Comparison of ENCODE assay signal across 29 mouse cellular contexts in genomic region chr7:104103913-104104756, GRCm38 (mm10). TPM values are rescaled to one million over a fixed set of nuclear protein-coding genes. Genes with fewer than 3 reads are reported as not detected.
DNase-seq lines count a peak whose midpoint lies in the region; ATAC-seq and TF ChIP-seq lines count a peak whose summit lies in the region.
"Had no signal": no experiment of that assay in that cellular context is flagged by ENCODE, and none has a peak within 500 bp of the region (broad histone marks: within the 10 kb centered on the region; RNA-seq: fewer than 3 reads in every experiment).

No protein-coding gene starts in this region.

- no peaks in the 10 kb centered on the region for H3K9me3 ChIP-seq in ES-E14 (ENCODE audit: control insufficient read depth, insufficient read depth, low read depth, low read length)
- no peaks in the 10 kb centered on the region for H3K9me3 ChIP-seq in megakaryocyte, embryonic 14.5 days
- H3K9me3 ChIP-seq in intestine, postnatal 0 days (ENCODE audit: control insufficient read depth) = no peaks in the 10 kb centered on the region
- H3K9me3 ChIP-seq: embryonic facial prominence, embryonic 15.5 days; G1E; heart, embryonic 13.5 days; hindbrain, embryonic 15.5 days; intestine, embryonic 15.5 days; limb, embryonic 10.5 days; liver, embryonic 15.5 days; neural tube, embryonic 13.5 days had no signal

- H3K4me3 ChIP-seq in ES-E14 (ENCODE audit: insufficient read depth in 1 of 2, low read depth in 1 of 2, low read length in 2 of 2, poor library complexity in 1 of 2, severe bottlenecking in 1 of 2) = no peak overlapping the region
- peak overlapping the region; percentile 69 for H3K4me3 ChIP-seq in megakaryocyte, embryonic 14.5 days (replicated peaks)
- H3K4me3 ChIP-seq in intestine, postnatal 0 days (ENCODE audit: low read depth, low read length) = no peak overlapping the region
- H3K4me3 ChIP-seq: embryonic facial prominence, embryonic 15.5 days; gastrocnemius, adult 2 months; heart, embryonic 13.5 days; hindbrain, embryonic 15.5 days; intestine, embryonic 15.5 days; left cerebral cortex, adult 2 months; limb, embryonic 10.5 days; liver, embryonic 15.5 days; neural tube, embryonic 13.5 days had no signal

- H3K4me1 ChIP-seq in ES-E14 (ENCODE audit: control insufficient read depth in 2 of 2, insufficient read depth in 2 of 2, low read length in 2 of 2, poor library complexity in 1 of 2) = no peaks in the 10 kb centered on the region
- H3K4me1 ChIP-seq in megakaryocyte, embryonic 14.5 days = peaks cover 34% of the 10 kb centered on the region
- H3K4me1 ChIP-seq in intestine, postnatal 0 days (replicated peaks; ENCODE audit: control insufficient read depth, insufficient read depth, low read length) = no peaks in the 10 kb centered on the region
- H3K4me1 ChIP-seq: embryonic facial prominence, embryonic 15.5 days; heart, embryonic 13.5 days; hindbrain, embryonic 15.5 days; intestine, embryonic 15.5 days; limb, embryonic 10.5 days; liver, embryonic 15.5 days had no signal

- ATAC-seq in intestine, postnatal 0 days = no peak
- ATAC-seq: forebrain, postnatal 0 days; intestine, embryonic 15.5 days; lung, postnatal 0 days; midbrain, embryonic 16.5 days had no signal

- TF ChIP-seq CTCF in intestine, postnatal 0 days (IDR thresholded peaks at IDR 0.05; ENCODE audit: low read depth) = no peak

- no peak overlapping the region for H3K4me2 ChIP-seq in intestine, postnatal 0 days (replicated peaks; ENCODE audit: low read depth)
- H3K4me2 ChIP-seq: embryonic facial prominence, embryonic 15.5 days; heart, embryonic 13.5 days; hindbrain, embryonic 15.5 days; intestine, embryonic 15.5 days; liver, embryonic 15.5 days; neural tube, embryonic 13.5 days had no signal

- in situ Hi-C loops in ES-E14 (cut with MboI; ENCODE audit: low sequenced_read_pairs in 2 of 2, unreplicated experiment in 2 of 2) = no loop called here

- peak; percentile 99 for DNase-seq in 416B (ENCODE audit: low read depth)
- no peak for DNase-seq in ES-E14 (ENCODE audit: low read depth, low spot score)
- DNase-seq in liver = peak; percentile 10
- DNase-seq in retina, embryonic 14.5 days (ENCODE audit: low spot score) = no peak
- DNase-seq in urinary bladder, postnatal 14 days (ENCODE audit: low spot score) = no peak
- DNase-seq: cerebellum, adult 2 months; forebrain, postnatal 0 days; gastrocnemius, adult 2 months; kidney, postnatal 4 days; layer of hippocampus, adult 9-11 months; right cerebral cortex, postnatal 14 days; spleen, adult 18-20 months had no signal

- WGBS in intestine, postnatal 0 days = 48% methylated on average over 4 of the region's 4 CpGs

- no peaks in the 10 kb centered on the region for H3K27me3 ChIP-seq in megakaryocyte, embryonic 14.5 days (replicated peaks)
- no peaks in the 10 kb centered on the region for H3K27me3 ChIP-seq in intestine, postnatal 0 days (replicated peaks; ENCODE audit: control insufficient read depth, insufficient read depth, low read length)
- H3K27me3 ChIP-seq: embryonic facial prominence, embryonic 15.5 days; heart, embryonic 13.5 days; hindbrain, embryonic 15.5 days; intestine, embryonic 15.5 days; liver, embryonic 15.5 days; neural tube, embryonic 13.5 days had no signal

- no peak overlapping the region for H3K27ac ChIP-seq in ES-E14 (ENCODE audit: insufficient read depth, low read depth, low read length, poor library complexity, severe bottlenecking)
- H3K27ac ChIP-seq in intestine, postnatal 0 days (ENCODE audit: low read depth, low read length) = no peak overlapping the region
- H3K27ac ChIP-seq: embryonic facial prominence, embryonic 15.5 days; gastrocnemius, adult 2 months; heart, embryonic 13.5 days; hindbrain, embryonic 15.5 days; intestine, embryonic 15.5 days; left cerebral cortex, adult 2 months; limb, embryonic 10.5 days; liver, embryonic 15.5 days; neural tube, embryonic 13.5 days had no signal

- H3K36me3 ChIP-seq in ES-E14 (ENCODE audit: control insufficient read depth, insufficient read depth, low read length, poor library complexity, severe bottlenecking) = no peaks in the 10 kb centered on the region
- no peaks in the 10 kb centered on the region for H3K36me3 ChIP-seq in megakaryocyte, embryonic 14.5 days (replicated peaks; ENCODE audit: low read length)
- H3K36me3 ChIP-seq in intestine, postnatal 0 days (ENCODE audit: control insufficient read depth, insufficient read depth) = no peaks in the 10 kb centered on the region
- H3K36me3 ChIP-seq: embryonic facial prominence, embryonic 15.5 days; G1E; heart, embryonic 13.5 days; hindbrain, embryonic 15.5 days; intestine, embryonic 15.5 days; limb, embryonic 10.5 days; liver, embryonic 15.5 days; neural tube, embryonic 13.5 days had no signal

- H3K9ac ChIP-seq in ES-E14 (ENCODE audit: insufficient read depth, low read depth, low read length, poor library complexity, severe bottlenecking) = no peak overlapping the region
- no peak overlapping the region for H3K9ac ChIP-seq in intestine, postnatal 0 days (ENCODE audit: low read depth, low read length)
- H3K9ac ChIP-seq: embryonic facial prominence, embryonic 15.5 days; forebrain, postnatal 0 days; heart, embryonic 13.5 days; hindbrain, embryonic 15.5 days; intestine, embryonic 15.5 days; liver, embryonic 15.5 days; neural tube, embryonic 13.5 days had no signal

TF ChIP-seq in ES-E14, 5 proteins besides CTCF, POLR2A, EP300 and RAD21:
- TF ChIP-seq ZC3H11A (IDR thresholded peaks at IDR 0.05; ENCODE audit: borderline replicate concordance, low read depth, low read length) = no peak
- TF ChIP-seq MAFK (IDR thresholded peaks at IDR 0.05; ENCODE audit: insufficient read depth, low read depth, low read length) = 0 out of 2 replicates have a peak, but pooled peaks have one; percentile 27

RNA-seq across cellular contexts. Expression of gene Olfr646, which starts 0.5 kb away (rescaled TPM):
- total RNA-seq in ES-E14 (2012; rRNA removed) = not detected in 2 replicates
- polyA plus RNA-seq in megakaryocyte, embryonic 14.5 days (2012; ENCODE audit: insufficient read depth, low replicate concordance) = 0.13 TPM in 1 of 2 replicates, not detected in the other
- not detected in 2 replicates for polyA plus RNA-seq in intestine, postnatal 0 days (2015; fragmentation: Nextera tagmentation; extraction: Ambion mirVana)
- total RNA-seq: adrenal gland, adult 18-20 months; forebrain, postnatal 0 days; gastrocnemius, adult 2 months; heart, postnatal 25 days; left cerebral cortex, adult 2 months had no signal
- polyA plus RNA-seq: cerebellum, adult 2 months; embryonic facial prominence, embryonic 15.5 days; forebrain, postnatal 0 days; G1E; gonadal fat pad, adult 2 months; heart, embryonic 13.5 days; hindbrain, embryonic 15.5 days; intestine, embryonic 15.5 days; kidney, embryonic 14.5 days; limb, embryonic 10.5 days; liver, embryonic 15.5 days; lung, postnatal 0 days; midbrain, embryonic 16.5 days; neural tube, embryonic 13.5 days had no signal

RNA-seq across cellular contexts. Expression of gene Olfr645, which starts 18.9 kb away (rescaled TPM):
- total RNA-seq in ES-E14 (2012; rRNA removed) = not detected in 2 replicates
- polyA plus RNA-seq in megakaryocyte, embryonic 14.5 days (2012; ENCODE audit: insufficient read depth, low replicate concordance) = not detected in 2 replicates
- not detected in 2 replicates for polyA plus RNA-seq in intestine, postnatal 0 days (2015; fragmentation: Nextera tagmentation; extraction: Ambion mirVana)
- total RNA-seq: adrenal gland, adult 18-20 months; forebrain, postnatal 0 days; gastrocnemius, adult 2 months; heart, postnatal 25 days; left cerebral cortex, adult 2 months had no signal
- polyA plus RNA-seq: cerebellum, adult 2 months; forebrain, postnatal 0 days; G1E; gonadal fat pad, adult 2 months; heart, embryonic 13.5 days; hindbrain, embryonic 15.5 days; intestine, embryonic 15.5 days; kidney, embryonic 14.5 days; limb, embryonic 10.5 days; liver, embryonic 15.5 days; lung, postnatal 0 days; midbrain, embryonic 16.5 days; neural tube, embryonic 13.5 days had no signal

RNA-seq across cellular contexts. Expression of gene Ubqln5, which starts 25.5 kb away (rescaled TPM):
- total RNA-seq in ES-E14 (2012; rRNA removed) = not detected in 2 replicates
- not detected in 2 replicates for polyA plus RNA-seq in megakaryocyte, embryonic 14.5 days (2012; ENCODE audit: insufficient read depth, low replicate concordance)
- not detected in 2 replicates for polyA plus RNA-seq in intestine, postnatal 0 days (2015; fragmentation: Nextera tagmentation; extraction: Ambion mirVana)
- total RNA-seq: adrenal gland, adult 18-20 months; forebrain, postnatal 0 days; G1E; gastrocnemius, adult 2 months; heart, postnatal 25 days; left cerebral cortex, adult 2 months had no signal
- polyA plus RNA-seq: cerebellum, adult 2 months; embryonic facial prominence, embryonic 15.5 days; forebrain, postnatal 0 days; G1E; heart, embryonic 13.5 days; hindbrain, embryonic 15.5 days; intestine, embryonic 15.5 days; kidney, embryonic 14.5 days; limb, embryonic 10.5 days; liver, embryonic 15.5 days; lung, postnatal 0 days; midbrain, embryonic 16.5 days; neural tube, embryonic 13.5 days had no signal

RNA-seq across cellular contexts. Expression of gene Olfr644, which starts 32.5 kb away (rescaled TPM):
- total RNA-seq in ES-E14 (2012; rRNA removed) = not detected in 2 replicates
- polyA plus RNA-seq in megakaryocyte, embryonic 14.5 days (2012; ENCODE audit: insufficient read depth, low replicate concordance) = not detected in 2 replicates
- not detected in 2 replicates for polyA plus RNA-seq in intestine, postnatal 0 days (2015; fragmentation: Nextera tagmentation; extraction: Ambion mirVana)
- total RNA-seq: adrenal gland, adult 18-20 months; forebrain, postnatal 0 days; gastrocnemius, adult 2 months; heart, postnatal 25 days; left cerebral cortex, adult 2 months had no signal
- polyA plus RNA-seq: cerebellum, adult 2 months; forebrain, postnatal 0 days; G1E; gonadal fat pad, adult 2 months; heart, embryonic 13.5 days; hindbrain, embryonic 15.5 days; intestine, embryonic 15.5 days; kidney, embryonic 14.5 days; limb, embryonic 10.5 days; liver, embryonic 15.5 days; lung, postnatal 0 days; midbrain, embryonic 16.5 days; neural tube, embryonic 13.5 days had no signal

RNA-seq across cellular contexts. Expression of gene Olfr643, which starts 33.1 kb away (rescaled TPM):
- total RNA-seq in ES-E14 (2012; rRNA removed) = not detected in 2 replicates
- not detected in 2 replicates for polyA plus RNA-seq in megakaryocyte, embryonic 14.5 days (2012; ENCODE audit: insufficient read depth, low replicate concordance)
- not detected in 2 replicates for polyA plus RNA-seq in intestine, postnatal 0 days (2015; fragmentation: Nextera tagmentation; extraction: Ambion mirVana)
- total RNA-seq: adrenal gland, adult 18-20 months; forebrain, postnatal 0 days; G1E; gastrocnemius, adult 2 months; heart, postnatal 25 days; left cerebral cortex, adult 2 months had no signal
- polyA plus RNA-seq: cerebellum, adult 2 months; embryonic facial prominence, embryonic 15.5 days; forebrain, postnatal 0 days; G1E; gonadal fat pad, adult 2 months; heart, embryonic 13.5 days; hindbrain, embryonic 15.5 days; intestine, embryonic 15.5 days; kidney, embryonic 14.5 days; limb, embryonic 10.5 days; liver, embryonic 15.5 days; lung, postnatal 0 days; midbrain, embryonic 16.5 days; neural tube, embryonic 13.5 days had no signal

Comparison
In these comparisons a context has a peak if more than half of its experiments do, and no peak if none do; other contexts are left out.
1. DNase-seq: peak in 416B (single experiment) and liver (single experiment); none in ES-E14 (single experiment), retina, embryonic 14.5 days (single experiment) and urinary bladder, postnatal 14 days (single experiment).